Mouse (Mus musculus) urinary bladder, postnatal 25 days (tissue): ENCODE data around the gene Nkx2-3.

Experiments
- DNase-seq: peaks from one replicate; pipeline ENCODE4 v3.0.0; 2022; ENCODE audit warnings: low spot score

The Nkx2-3 gene

GRCm38 (mm10) chr19:43619916-43620479 lies 7.9 kb downstream of the Nkx2-3 start:
- no peak for DNase-seq

DNA sequence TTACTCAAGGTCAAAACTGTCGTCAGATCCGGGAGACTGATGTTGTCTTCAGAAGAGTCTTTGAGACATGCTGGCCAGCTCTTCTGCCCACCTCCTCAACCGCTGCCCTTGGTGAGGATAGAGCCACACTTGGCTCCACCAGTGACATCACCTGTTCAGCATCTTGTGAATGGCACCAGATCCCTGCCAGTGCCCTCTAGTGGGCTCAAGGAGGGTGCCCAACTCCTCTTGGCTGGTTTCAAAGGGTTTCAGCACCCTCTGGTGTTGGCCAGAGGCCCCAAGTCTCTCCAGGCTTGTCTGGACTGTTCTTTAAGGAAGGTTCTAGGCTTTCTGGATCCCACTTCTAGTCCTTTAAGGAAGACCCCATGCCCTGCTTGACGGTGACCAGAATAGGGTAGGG lies 11.8 kb downstream of the Nkx2-3 start:
- DNase-seq: no peak

- no peak for DNase-seq
Observed at GRCm38 (mm10) chr19:43626160-43626559, 14.0 kb downstream of the Nkx2-3 start.

GRCm38 (mm10) chr19:43627345-43627744 lies 15.2 kb downstream of the Nkx2-3 start:
- no peak for DNase-seq

DNA sequence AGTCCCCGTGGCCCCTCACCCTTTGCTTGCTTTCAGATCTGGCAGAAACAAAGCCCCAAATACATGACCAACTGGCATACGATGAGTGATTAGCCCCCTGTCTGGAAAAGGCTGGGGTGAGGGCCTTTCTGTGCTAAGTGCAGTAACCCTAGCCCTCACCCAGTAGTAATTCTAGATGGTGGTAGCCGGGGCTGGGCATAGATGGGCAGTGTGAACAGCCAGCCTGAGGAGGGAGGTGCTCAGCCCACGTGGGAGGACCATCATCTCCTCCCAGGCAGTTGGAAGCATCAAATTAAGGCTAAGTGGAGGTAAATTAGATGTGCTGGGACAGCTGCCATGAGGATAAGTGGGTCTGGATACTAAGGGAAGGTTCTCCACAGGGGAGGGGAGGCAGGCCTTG lies 17.0 kb downstream of the Nkx2-3 start:
- no peak for DNase-seq

DNA sequence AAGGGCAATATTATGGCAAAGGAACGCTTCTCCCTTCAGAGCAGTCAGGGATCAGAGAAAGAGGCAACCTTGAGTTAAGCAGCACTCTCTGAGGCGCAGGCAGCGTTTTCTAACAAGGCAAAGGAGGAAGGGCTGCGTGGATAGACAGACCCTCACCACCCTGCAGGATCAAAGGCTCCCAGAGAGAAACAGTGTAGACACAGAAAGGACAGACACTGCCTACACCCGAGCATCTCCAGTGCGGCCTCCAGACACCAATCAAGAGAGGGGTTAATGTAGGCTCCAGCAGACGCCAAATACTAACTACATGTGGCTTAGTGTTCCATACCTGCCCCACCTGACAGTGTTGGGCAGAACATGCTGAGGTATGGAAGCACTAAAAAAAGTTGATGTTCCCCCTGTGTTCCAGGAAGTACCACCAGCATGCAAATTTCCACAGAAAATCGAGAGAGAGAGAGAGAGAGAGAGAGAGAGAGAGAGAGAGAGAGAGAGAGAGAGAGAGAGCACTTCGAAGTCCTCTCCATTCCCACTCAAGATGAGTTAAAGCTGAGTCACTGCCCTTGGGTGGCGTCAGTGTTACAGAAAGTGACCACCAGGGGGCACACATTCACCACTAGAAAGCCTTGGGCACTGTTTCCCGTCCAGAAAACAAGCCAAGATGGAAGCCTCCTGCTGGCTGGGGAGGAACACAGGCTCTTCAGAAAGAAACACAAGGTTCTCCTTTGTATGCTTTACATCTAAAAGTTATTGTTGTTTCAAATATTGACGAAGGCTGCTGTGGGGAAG lies 18.5 kb downstream of the Nkx2-3 start:
- DNase-seq: peak; percentile 84

GRCm38 (mm10) chr19:43641833-43642232 lies 29.7 kb downstream of the Nkx2-3 start:
- DNase-seq: no peak

DNA sequence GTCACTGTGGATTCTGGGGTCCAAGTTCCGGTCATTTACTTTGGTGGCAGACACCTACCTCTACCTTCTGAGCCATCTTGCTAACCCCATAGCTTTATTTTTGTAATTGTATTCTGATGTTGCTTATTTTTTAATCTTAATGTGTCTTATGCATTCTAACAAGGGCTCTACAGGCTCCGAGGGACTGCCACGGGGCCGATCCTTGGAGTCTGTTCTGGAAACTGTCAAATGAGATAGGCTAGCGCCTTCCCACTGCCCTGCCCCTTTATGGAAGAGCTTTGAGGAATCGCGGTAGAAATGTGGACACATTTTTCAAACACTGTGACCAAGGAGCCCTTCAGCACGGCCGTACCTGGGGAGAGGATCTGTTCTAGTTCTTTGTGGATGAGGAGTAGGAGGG lies 30.7 kb downstream of the Nkx2-3 start:
- no peak for DNase-seq

- no peak for DNase-seq
Observed at GRCm38 (mm10) chr19:43645508-43645907, 33.4 kb downstream of the Nkx2-3 start.

DNA sequence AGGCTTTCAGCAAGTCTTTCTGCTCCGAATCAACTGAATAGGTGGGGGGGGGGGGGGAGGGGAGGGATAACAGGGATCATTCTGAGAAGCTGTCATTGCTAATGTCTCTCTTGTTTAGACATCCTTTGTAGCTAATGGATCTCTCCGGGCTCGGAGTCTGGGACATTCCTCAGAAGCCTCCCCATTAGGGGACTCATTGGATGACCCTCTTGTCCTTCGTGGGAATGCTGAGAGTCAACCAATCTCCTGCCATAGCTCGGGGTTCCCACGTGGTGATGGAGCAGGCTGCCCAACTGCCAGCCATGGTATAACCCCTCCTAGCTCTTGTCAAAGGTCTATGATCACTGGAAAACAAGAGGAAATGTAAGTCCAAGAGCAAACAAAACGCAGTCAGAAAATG lies 34.7 kb downstream of the Nkx2-3 start:
- DNase-seq: no peak

- DNase-seq: no peak
Observed at GRCm38 (mm10) chr19:43647261-43647660, 35.1 kb downstream of the Nkx2-3 start.

DNA sequence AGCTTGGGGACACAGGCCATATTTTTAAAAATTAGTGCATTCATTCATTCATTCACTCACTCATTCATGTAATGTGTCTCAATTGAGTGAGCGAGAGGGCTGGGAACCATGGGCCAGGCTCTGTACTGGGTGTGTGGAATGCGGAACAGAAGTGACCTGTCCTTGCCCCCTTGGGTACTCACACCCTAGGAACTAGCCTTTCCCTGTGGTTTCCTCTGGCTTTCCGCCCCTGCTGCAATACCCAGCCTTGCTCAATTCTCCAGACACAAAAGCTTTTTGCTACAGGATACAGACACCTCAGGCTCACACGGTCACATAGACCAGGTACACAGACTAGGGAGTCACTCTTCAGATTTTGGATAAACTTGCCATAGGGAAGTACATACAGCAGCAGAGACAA lies 36.2 kb downstream of the Nkx2-3 start:
- DNase-seq: no peak

- DNase-seq: no peak
Observed at GRCm38 (mm10) chr19:43651241-43651785, 39.2 kb downstream of the Nkx2-3 start.

- DNase-seq: peak; percentile 70
Observed at GRCm38 (mm10) chr19:43655735-43656492, 43.8 kb downstream of the Nkx2-3 start.

GRCm38 (mm10) chr19:43659632-43660031 lies 47.5 kb downstream of the Nkx2-3 start:
- DNase-seq: no peak

GRCm38 (mm10) chr19:43660774-43661173 lies 48.6 kb downstream of the Nkx2-3 start:
- no peak for DNase-seq

- no peak for DNase-seq
Observed at GRCm38 (mm10) chr19:43662176-43662967, 50.2 kb downstream of the Nkx2-3 start.

DNA sequence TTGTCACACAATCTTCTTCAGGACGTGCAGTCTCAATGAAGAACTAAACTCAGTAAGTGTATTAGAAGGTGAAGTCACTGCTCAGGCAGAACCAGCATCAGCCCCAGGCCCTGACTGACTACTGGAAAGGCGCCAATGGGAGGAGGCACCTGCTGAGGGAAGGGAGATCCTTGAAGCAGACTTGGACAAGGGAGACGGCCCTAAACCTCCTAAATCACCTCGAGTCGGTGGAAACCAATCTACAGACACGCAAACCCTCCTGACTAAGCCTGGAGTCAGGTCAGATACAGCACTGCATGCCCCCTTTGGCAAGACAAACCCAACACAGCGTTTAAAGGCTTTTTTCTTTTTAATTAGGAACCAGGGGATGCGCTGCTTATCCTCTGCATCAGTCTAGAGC lies 51.3 kb downstream of the Nkx2-3 start:
- no peak for DNase-seq
